Mouse (Mus musculus) bone marrow macrophage, adult 2 months (primary cell): ENCODE measurements around the gene Thsd4. TPM values are rescaled to one million over a fixed set of nuclear protein-coding genes. Genes with fewer than 3 reads are reported as not detected.
"Not testable (repeated sequence)": the region's sequence is repeated elsewhere in the genome, so short reads cannot be mapped to it uniquely, and the experiment has no call there.

Experiments used
- H3K27ac ChIP-seq: 2 replicates; pipeline ENCODE4 v1.5.1; 2012; ENCODE audit warnings: low read depth, low read length; ENCODE audit not compliant: insufficient read depth
- H3K4me1 ChIP-seq: 2 replicates; pipeline ENCODE4 v1.6.1; 2012; ENCODE audit warnings: low read length; ENCODE audit not compliant: control insufficient read depth, insufficient read depth
- H3K4me3 ChIP-seq: 2 replicates; pipeline ENCODE4 v1.5.1; 2012; ENCODE audit warnings: mild to moderate bottlenecking, low read length, moderate library complexity; ENCODE audit not compliant: insufficient read depth
- CTCF ChIP-seq: IDR thresholded peaks from 2 replicates; pipeline ENCODE4 v1.5.1; 2012; ENCODE audit warnings: low read depth, mild to moderate bottlenecking, low read length, moderate library complexity
- POLR2A ChIP-seq: IDR thresholded peaks from 2 replicates; pipeline ENCODE4 v1.6.1; 2012; ENCODE audit warnings: mild to moderate bottlenecking, low read depth, low read length, borderline replicate concordance
- polyA plus RNA-seq: library from polyadenylated mRNA; stranded (reverse); fragments of >200 nt; gene quantifications from 2 replicates; pipeline ENCODE4 v1.2.4, GENCODE M21; 2012; ENCODE audit not compliant: missing spikeins, insufficient read depth, insufficient read length

Gene Thsd4
- polyA plus RNA-seq, 1 experiment = 0.09 TPM

DNA sequence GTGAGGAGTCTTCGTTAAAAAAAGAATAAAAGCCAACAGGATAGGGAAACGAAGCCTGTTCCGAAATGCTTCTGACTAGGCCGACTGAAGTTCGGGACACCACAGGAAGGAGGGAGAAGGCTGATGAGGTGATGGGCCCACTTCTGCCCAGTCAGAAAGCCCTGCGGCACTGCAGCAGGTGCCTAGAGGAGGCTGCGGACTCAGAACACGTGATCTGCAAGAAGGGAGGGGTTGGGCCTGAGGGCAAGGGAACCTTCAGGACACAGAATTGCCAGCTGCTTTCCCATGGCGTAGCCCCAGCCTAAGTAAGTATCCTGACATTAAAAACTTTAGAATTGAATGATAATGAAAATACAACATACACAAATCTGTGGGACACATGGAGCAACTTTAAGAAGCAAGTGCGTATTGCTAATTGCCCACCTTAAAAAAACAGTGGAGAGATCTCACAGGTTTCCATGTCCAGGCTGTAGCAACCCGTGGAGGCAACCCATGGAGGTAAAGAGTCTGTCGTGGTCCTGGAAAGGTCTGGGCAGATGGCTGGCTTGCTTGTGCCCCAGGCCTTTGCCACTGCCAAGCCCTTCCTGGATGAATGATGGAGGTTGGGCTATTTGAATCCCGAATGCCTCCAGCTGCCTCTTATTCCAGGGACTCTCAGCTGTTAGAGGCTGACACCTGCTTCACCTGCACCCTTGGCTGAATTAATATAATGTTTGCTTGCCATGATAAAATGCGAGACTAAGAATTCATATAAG is 560.5 kb downstream of the Thsd4 start:
- H3K27ac ChIP-seq = no peak overlapping the region
- H3K4me1 ChIP-seq = no peaks in the 10 kb centered on the region
- TF ChIP-seq CTCF (no peak), POLR2A (no peak)
- no peak overlapping the region for H3K4me3 ChIP-seq

DNA sequence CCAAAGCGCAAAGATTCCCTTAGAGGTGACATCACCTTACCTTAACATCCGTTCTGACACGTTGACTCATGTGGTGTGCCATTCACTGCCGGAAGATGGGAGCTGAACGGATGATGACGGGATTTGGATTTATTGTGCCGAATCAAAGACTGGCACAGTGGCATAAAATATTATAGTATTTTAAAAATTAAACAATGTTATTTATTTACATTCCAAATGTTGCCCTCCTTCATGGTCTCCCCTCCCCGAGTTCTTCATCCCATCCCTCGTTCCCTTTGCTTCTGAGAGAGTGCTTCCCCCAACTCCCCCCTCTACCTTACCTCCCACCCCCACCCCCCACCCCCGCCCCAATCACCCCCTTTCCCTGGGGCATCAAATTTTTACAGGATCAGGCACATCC is 561.3 kb downstream of the Thsd4 start, which contains the start of gene Nr2e3:
TSS of gene Nr2e3 (minus strand) at position 101 of the 400 bp plus-strand sequence.
- Histone ChIP-seq H3K4me1 (no peaks in the 10 kb centered on the region), H3K27ac (no peak within 1 kb of the TSS), H3K4me3 (no peak within 1 kb of the TSS)
- no peak for TF ChIP-seq POLR2A
- no peak for TF ChIP-seq CTCF

DNA sequence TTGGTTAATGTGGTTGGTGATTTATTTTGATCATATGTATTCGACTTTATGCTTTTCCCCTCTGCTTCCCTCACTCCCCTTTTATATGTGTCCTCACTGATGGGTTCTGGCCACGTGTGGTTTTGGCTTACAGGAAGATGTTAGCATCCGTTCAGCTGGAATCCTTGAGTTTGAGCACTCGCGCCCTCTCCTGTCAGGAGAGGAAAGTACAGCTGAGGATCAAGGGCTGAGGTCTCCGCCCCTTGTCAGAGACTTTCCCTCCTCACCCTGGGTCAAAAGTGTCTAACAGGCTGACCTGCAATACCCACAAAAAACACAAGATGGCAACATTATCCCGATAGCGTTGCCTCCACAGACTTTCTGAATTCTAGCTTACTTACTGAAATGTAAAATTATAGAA is 562.6 kb downstream of the Thsd4 start:
- Histone ChIP-seq H3K4me3 (no peak overlapping the region), H3K27ac (no peak overlapping the region), H3K4me1 (no peaks in the 10 kb centered on the region)
- TF ChIP-seq POLR2A = no peak
- peak; percentile 54 for TF ChIP-seq CTCF

DNA sequence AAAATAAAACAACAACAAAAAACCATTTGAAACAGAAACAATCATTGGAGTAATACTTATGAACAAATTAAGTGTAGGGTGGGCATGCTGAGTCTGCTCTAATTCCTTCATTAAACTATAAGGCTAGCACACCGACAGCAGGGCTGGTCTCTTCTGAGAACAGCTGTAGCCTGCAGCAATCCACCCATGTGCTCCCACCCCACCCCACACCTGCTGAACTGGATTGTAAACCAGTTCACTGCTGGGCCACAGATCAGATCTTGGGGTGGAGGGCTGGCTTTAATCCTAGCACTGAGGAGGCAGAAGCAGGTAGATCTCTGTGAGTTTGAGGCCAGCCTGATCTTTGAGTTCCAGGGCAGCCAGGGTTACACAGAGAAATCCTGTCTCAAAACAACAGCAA is 563.7 kb downstream of the Thsd4 start:
- not testable (repeated sequence) for H3K27ac ChIP-seq, H3K4me1 ChIP-seq, H3K4me3 ChIP-seq

DNA sequence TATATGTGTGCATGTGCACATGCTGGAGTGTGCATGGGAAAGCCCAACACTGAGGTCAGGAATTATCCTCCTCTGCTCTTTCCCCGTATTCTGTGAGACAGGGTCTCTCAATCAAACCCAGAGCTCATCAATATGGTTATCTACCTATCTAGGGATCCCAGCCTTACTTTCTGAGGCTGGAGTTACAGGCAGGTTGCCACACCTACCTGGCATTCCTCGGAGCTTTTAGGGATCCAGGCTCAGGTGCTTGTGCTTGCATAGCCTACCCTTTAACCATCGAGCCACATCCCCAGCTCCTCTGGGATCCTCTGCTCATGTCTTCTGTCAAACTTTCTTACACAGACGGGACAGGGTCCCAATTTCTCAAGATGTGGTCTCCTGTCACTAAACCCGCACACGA is 565.4 kb downstream of the Thsd4 start:
- no peaks in the 10 kb centered on the region for H3K4me1 ChIP-seq

DNA sequence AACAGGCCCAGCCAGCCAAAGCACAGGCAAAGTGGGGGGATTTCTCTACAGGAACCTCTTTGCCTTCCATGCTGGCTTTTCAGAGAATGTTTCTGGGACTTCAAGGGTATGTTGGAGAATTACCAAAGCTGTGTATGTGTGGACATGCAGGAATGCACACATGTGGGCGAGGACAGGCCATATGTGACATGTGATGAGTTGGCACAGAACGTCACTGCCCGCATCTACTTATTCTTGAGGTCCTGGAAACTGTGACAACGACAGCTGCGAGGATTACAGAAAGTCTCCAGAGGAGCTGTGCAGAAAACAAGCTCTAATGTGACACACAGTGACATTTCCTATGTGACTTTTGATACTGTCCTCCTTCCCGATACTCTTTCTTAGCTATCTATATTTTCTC is 566.2 kb downstream of the Thsd4 start:
- no peak overlapping the region for H3K4me3 ChIP-seq
- no peak for TF ChIP-seq CTCF
- TF ChIP-seq POLR2A = no peak
- no peaks in the 10 kb centered on the region for H3K4me1 ChIP-seq
- H3K27ac ChIP-seq = no peak overlapping the region

More for the DNA sequence above, 565.4 kb downstream of the Thsd4 start:
- TF ChIP-seq POLR2A (no peak), CTCF (no peak)
- Histone ChIP-seq H3K27ac (no peak overlapping the region), H3K4me3 (no peak overlapping the region)

DNA sequence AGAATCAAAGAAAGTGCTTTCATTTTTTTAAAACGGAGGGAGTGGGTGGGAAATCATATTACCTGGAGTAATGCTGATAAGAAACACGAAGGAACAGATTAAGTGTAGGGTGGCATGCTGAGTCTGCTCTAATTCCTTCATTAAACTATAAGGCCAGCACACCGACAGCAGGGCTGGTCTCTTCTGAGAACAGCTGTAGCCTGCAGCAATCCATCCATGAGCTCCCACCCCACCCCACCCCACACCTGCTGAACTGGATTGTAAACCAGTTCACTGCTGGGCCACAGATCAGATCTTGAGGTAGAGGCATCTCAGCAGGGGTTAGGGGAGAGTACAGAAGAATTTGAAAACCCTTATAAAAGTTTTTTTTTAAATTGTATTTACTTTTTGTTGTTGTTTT is 566.6 kb downstream of the Thsd4 start:
- H3K4me1 ChIP-seq = no peaks in the 10 kb centered on the region
- no peak overlapping the region for H3K4me3 ChIP-seq
- H3K27ac ChIP-seq = no peak overlapping the region
- TF ChIP-seq POLR2A = no peak
- no peak for TF ChIP-seq CTCF

DNA sequence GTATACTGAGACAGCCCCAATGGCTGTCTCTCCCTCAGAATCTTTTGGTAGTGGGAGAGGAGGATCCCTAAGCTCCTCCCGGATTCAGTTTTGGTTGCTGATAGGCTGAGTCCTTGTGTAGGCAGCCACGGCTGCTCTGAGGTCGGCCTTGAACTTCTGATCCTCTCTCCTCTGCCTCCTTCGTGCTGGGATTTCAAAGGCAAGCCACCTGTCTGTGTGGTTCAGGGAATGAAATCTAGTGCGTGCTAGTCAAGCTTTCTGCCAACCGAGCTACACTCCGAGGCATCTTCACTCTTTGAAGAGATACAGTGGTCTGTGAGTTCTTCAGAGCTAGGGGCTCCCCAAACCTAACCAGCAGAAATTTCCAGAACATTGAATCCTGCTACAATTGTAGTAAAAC is 568.3 kb downstream of the Thsd4 start:
- no peaks in the 10 kb centered on the region for H3K4me1 ChIP-seq
- TF ChIP-seq POLR2A (no peak), CTCF (no peak)
- no peak overlapping the region for H3K27ac ChIP-seq
- no peak overlapping the region for H3K4me3 ChIP-seq

DNA sequence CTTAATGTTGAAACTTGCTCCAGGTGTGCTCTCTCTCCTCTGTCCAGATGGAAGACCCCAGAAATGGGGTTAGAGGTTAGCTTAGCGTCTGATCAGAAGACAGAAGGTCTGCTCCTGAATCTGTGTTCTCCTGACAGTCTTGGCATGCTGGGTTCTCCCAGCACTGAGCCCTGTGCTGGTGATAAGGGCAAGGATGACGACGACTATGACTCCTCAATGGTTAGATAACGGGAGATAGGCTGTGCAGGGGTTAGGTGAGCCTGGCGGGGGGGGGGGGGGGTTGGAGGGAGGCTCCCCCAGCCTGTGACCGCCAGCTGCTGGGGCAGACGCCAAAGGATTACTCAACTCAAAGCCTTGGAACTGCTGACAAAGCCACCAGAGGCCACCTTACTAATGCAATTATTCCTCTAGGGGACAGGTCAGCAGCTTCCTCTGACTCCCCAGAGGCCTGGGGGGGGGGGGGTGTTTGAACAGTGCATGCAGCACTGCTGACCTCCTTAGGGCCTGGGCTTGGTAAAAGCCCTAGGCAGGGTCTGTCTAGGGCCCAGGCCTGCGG is 569.3 kb downstream of the Thsd4 start:
- TF ChIP-seq POLR2A = no peak
- no peak for TF ChIP-seq CTCF
- H3K4me3 ChIP-seq = no peak overlapping the region

DNA sequence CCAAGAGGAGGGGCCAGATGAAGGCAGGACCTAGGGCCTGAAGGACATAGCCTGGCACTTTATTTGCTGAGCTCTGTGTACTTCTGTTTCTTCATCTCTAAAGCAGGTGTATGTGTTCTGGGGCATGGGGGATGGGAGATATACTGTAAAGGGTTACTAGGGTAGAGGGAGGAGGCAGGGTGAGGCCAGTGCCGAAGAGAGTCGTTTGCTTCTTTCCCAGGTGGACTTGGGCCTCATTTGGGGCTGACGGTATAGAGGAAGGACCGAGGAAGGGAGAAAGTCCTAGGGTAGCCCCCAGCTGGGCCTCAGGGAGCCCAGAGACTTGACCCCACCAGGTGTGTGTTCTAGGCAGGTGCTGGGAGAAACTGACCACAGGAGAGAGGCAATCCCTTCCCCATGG is 569.9 kb downstream of the Thsd4 start:
- no peaks in the 10 kb centered on the region for H3K4me1 ChIP-seq
- no peak overlapping the region for H3K27ac ChIP-seq
- no peak for TF ChIP-seq POLR2A
- no peak for TF ChIP-seq CTCF
- H3K4me3 ChIP-seq = no peak overlapping the region

More for the DNA sequence above, 569.3 kb downstream of the Thsd4 start:
- Histone ChIP-seq H3K27ac (no peak overlapping the region), H3K4me1 (no peaks in the 10 kb centered on the region)
